Mouse (Mus musculus) C3H10T1/2 (cell line): Measurements from ENCODE around the gene Gm11236. TPM values are rescaled to one million over a fixed set of nuclear protein-coding genes. Genes with fewer than 3 reads are reported as not detected.

Experiments
- polyA plus RNA-seq, 2 experiments: library from polyadenylated mRNA; unstranded; fragments of >200 nt; fragmentation: generic; extraction: Trizol; gene quantifications; one replicate each; pipeline ENCODE4 v1.2.1; 2012; ENCODE audit warnings: missing spikeins in 2 of 2

The Gm11236 gene
- polyA plus RNA-seq, result not detected

DNA sequence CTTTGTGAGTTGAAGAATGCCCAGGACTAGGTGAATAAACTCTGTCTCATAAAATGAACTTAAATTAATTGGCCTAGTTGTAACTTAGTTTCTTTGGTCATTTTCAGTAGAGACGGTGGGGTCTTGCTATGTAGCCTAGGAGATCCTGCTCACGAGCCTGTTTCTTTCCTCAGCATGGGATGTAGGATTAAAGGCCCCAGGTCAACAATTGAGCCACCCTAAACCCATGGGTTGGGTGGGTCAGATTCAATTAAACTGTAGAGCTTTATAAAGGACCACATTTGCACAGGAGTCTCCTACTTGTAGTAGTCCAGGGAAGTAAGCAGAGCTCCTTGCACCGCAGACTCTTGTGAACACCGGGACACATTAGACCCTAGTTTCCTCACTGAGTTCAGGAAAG lies at the start of gene Gm11236:
TSS of gene Gm11236 (plus strand) at position 301 of the 400 bp plus-strand sequence.

GRCm38 (mm10) chr4:73607581-73607980 lies 30.3 kb upstream of the Gm11236 start, which contains the start of gene Gm11238:
Gm11238 (plus strand) TSS chr4:73607881.

DNA sequence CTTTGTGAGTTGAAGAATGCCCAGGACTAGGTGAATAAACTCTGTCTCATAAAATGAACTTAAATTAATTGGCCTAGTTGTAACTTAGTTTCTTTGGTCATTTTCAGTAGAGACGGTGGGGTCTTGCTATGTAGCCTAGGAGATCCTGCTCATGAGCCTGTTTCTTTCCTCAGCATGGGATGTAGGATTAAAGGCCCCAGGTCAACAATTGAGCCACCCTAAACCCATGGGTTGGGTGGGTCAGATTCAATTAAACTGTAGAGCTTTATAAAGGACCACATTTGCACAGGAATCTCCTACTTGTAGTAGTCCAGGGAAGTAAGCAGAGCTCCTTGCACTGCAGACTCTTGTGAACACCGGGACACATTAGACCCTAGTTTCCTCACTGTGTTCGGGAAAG lies 15.2 kb upstream of the Gm11236 start, which contains the start of gene Gm11237:
TSS of gene Gm11237 (plus strand) at position 301 of the 400 bp plus-strand sequence.

DNA sequence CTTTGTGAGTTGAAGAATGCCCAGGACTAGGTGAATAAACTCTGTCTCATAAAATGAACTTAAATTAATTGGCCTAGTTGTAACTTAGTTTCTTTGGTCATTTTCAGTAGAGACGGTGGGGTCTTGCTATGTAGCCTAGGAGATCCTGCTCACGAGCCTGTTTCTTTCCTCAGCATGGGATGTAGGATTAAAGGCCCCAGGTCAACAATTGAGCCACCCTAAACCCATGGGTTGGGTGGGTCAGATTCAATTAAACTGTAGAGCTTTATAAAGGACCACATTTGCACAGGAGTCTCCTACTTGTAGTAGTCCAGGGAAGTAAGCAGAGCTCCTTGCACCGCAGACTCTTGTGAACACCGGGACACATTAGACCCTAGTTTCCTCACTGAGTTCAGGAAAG lies 30.1 kb downstream of the Gm11236 start, which contains the start of gene Gm11239:
TSS of gene Gm11239 (plus strand) at position 301 of the 400 bp plus-strand sequence.

DNA sequence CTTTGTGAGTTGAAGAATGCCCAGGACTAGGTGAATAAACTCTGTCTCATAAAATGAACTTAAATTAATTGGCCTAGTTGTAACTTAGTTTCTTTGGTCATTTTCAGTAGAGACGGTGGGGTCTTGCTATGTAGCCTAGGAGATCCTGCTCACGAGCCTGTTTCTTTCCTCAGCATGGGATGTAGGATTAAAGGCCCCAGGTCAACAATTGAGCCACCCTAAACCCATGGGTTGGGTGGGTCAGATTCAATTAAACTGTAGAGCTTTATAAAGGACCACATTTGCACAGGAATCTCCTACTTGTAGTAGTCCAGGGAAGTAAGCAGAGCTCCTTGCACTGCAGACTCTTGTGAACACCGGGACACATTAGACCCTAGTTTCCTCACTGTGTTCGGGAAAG lies 45.3 kb downstream of the Gm11236 start, which contains the start of gene Gm428:
TSS of gene Gm428 (plus strand) at position 301 of the 400 bp plus-strand sequence.

Other genes with a start within 250 kb of the Gm11236 start
- not detected for gene Gm11487, start 233.0 kb upstream of the Gm11236 start, polyA plus RNA-seq
- gene Gm11238, start 30.2 kb upstream of the Gm11236 start, polyA plus RNA-seq, result not detected
- gene Gm11237, start 15.1 kb upstream of the Gm11236 start, polyA plus RNA-seq, result not detected
- gene Gm11239, start 30.2 kb downstream of the Gm11236 start, polyA plus RNA-seq, result not detected
- gene Gm428, start 45.4 kb downstream of the Gm11236 start, polyA plus RNA-seq, result not detected
- gene Rasef, start 152.9 kb downstream of the Gm11236 start, polyA plus RNA-seq, result not detected
- not detected for gene Gm11758, start 238.1 kb downstream of the Gm11236 start, polyA plus RNA-seq